Mouse (Mus musculus) CD8-positive naive resting alpha-beta T cell, adult 2 months (primary cell): Measurements from ENCODE around the gene Mfsd12.
A peak's percentile ranks its signal among the peaks of the same experiment; 100 is the strongest.

Experiments used
- DNase-seq, 2 experiments: peaks; one replicate each; pipeline ENCODE4 v3.0.0; 2022; ENCODE audit warnings: low read depth in 2 of 2, low spot score in 2 of 2

The Mfsd12 gene

GRCm38 (mm10) chr10:81400371-81401204 is 43.3 kb downstream of the Mfsd12 start:
- no peak for DNase-seq

GRCm38 (mm10) chr10:81401205-81401520 is 43.9 kb downstream of the Mfsd12 start:
- no peak for DNase-seq

- DNase-seq, result no peak
These were observed 44.4 kb downstream of the Mfsd12 start for GRCm38 (mm10) chr10:81401521-81402226.

GRCm38 (mm10) chr10:81402227-81402765 is 45.0 kb downstream of the Mfsd12 start:
- no peak for DNase-seq

- no peak for DNase-seq
These were observed 46.2 kb downstream of the Mfsd12 start for GRCm38 (mm10) chr10:81403511-81403910.

- no peak for DNase-seq
These were observed 46.8 kb downstream of the Mfsd12 start for GRCm38 (mm10) chr10:81404082-81404481.

GRCm38 (mm10) chr10:81404720-81405119 is 47.4 kb downstream of the Mfsd12 start:
- no peak for DNase-seq

- DNase-seq, result peak; percentile 55 to 77
These were observed 48.4 kb downstream of the Mfsd12 start for GRCm38 (mm10) chr10:81405588-81406201.

GRCm38 (mm10) chr10:81406504-81407440 is 49.5 kb downstream of the Mfsd12 start:
- DNase-seq, result no peak

GRCm38 (mm10) chr10:81407539-81408423 is 50.5 kb downstream of the Mfsd12 start:
- peak in 1 of 2 experiments; percentile 44 for DNase-seq

- no peak for DNase-seq
These were observed 51.1 kb downstream of the Mfsd12 start for GRCm38 (mm10) chr10:81408424-81408729.

- DNase-seq, result peak; percentile 42 to 60
These were observed 51.6 kb downstream of the Mfsd12 start for GRCm38 (mm10) chr10:81408871-81409291.

GRCm38 (mm10) chr10:81409330-81409729 is 52.0 kb downstream of the Mfsd12 start:
- DNase-seq, result no peak

GRCm38 (mm10) chr10:81410350-81410749 is 53.1 kb downstream of the Mfsd12 start:
- DNase-seq, result no peak

GRCm38 (mm10) chr10:81410981-81411380 is 53.7 kb downstream of the Mfsd12 start:
- no peak for DNase-seq

- no peak for DNase-seq
These were observed 54.4 kb downstream of the Mfsd12 start for GRCm38 (mm10) chr10:81411471-81412400.

GRCm38 (mm10) chr10:81412586-81413309 is 55.5 kb downstream of the Mfsd12 start:
- DNase-seq, result no peak
